Mouse (Mus musculus): ENCODE measurements around the gene Svbp.

GRCm38 (mm10) chr4:119226751-119227150, 31.6 kb downstream of the Svbp start:
- TF ChIP-seq CTCF (IDR thresholded peaks at IDR 0.05; ENCODE audit: low read depth) (no peak), EP300 (IDR thresholded peaks at IDR 0.05; ENCODE audit: low read depth) (no peak)
